Mouse (Mus musculus) stomach, embryonic 16.5 days (tissue): ENCODE measurements around the gene Rfx1. TPM values are rescaled to one million over a fixed set of nuclear protein-coding genes. Genes with fewer than 3 reads are reported as not detected.

Source experiments
- ATAC-seq: fragments of 200-750 bp; cut with Nextera tagmentation; 2 replicates; pipeline ENCODE4 v1.8.0; 2017; ENCODE audit warnings: moderate number of reproducible peaks, moderate TSS enrichment; ENCODE audit not compliant: insufficient read depth, low FRiP score
- H3K27ac ChIP-seq: fragments of 300-500 bp; sonication (generic); 2 replicates; pipeline ENCODE4 v1.5.1; 2014; ENCODE audit warnings: low read length
- H3K27me3 ChIP-seq: fragments of 300-500 bp; sonication (generic); 2 replicates; pipeline ENCODE4 v1.6.1; 2014; ENCODE audit warnings: low read length, control low read depth, mixed read lengths; ENCODE audit not compliant: control insufficient read depth, insufficient read depth
- H3K36me3 ChIP-seq: fragments of 300-500 bp; sonication (generic); 2 replicates; pipeline ENCODE4 v1.6.1; 2014; ENCODE audit warnings: low read length; ENCODE audit not compliant: control insufficient read depth, insufficient read depth
- H3K4me1 ChIP-seq: fragments of 300-500 bp; sonication (generic); 2 replicates; pipeline ENCODE4 v1.6.1; 2014; ENCODE audit warnings: low read length, control low read depth, mixed read lengths; ENCODE audit not compliant: control insufficient read depth, insufficient read depth
- H3K4me2 ChIP-seq: fragments of 300-500 bp; sonication (generic); 2 replicates; pipeline ENCODE4 v1.6.1; 2014; ENCODE audit warnings: low read depth, low read length, mixed read lengths
- H3K4me3 ChIP-seq: fragments of 300-500 bp; sonication (generic); replicated peaks from 2 replicates; pipeline ENCODE4 v1.5.1; 2014; ENCODE audit warnings: mild to moderate bottlenecking, low read length
- H3K9ac ChIP-seq: fragments of 300-500 bp; sonication (generic); 2 replicates; pipeline ENCODE4 v1.6.1; 2014; ENCODE audit warnings: low read length
- H3K9me3 ChIP-seq: fragments of 300-500 bp; sonication (generic); replicated peaks from 2 replicates; pipeline ENCODE4 v1.6.1; 2016; ENCODE audit warnings: low read length, control low read depth; ENCODE audit not compliant: control insufficient read depth
- WGBS: fragments of 180-500 bp; shearing (Covaris S2); extraction: QIAGEN DNeasy Blood & Tissue Kit; methylation state at CpG from one replicate; pipeline ENCODE4 v1.1.7; 2014; 5-methylcytosine and 5-hydroxymethylcytosine counted together
- polyA plus RNA-seq: library from polyadenylated mRNA; unstranded; fragments of >200 nt; fragmentation: Nextera tagmentation; extraction: Ambion mirVana; gene quantifications from 2 replicates; pipeline ENCODE4 v1.2.1, GENCODE M21; 2015

Gene Rfx1
- polyA plus RNA-seq, 1 experiment from 2014 or later, result 6.1 TPM

- WGBS, result 57% methylated on average over 9 of the region's 10 CpGs
- Histone ChIP-seq H3K9ac (no peak overlapping the region), H3K4me3 (no peak overlapping the region), H3K4me1 (peaks cover 27% of the 10 kb centered on the region), H3K27ac (no peak overlapping the region), H3K36me3 (no peaks in the 10 kb centered on the region), H3K9me3 (no peaks in the 10 kb centered on the region), H3K27me3 (no peaks in the 10 kb centered on the region), H3K4me2 (no peak overlapping the region)
- ATAC-seq, result no peak
Observed at GRCm38 (mm10) chr8:84073230-84073976, 6.8 kb downstream of the Rfx1 start.

GRCm38 (mm10) chr8:84076412-84076811 is 9.8 kb downstream of the Rfx1 start:
- H3K9me3 ChIP-seq, result no peaks in the 10 kb centered on the region
- ATAC-seq, result no peak
- H3K36me3 ChIP-seq, result peaks cover 10% of the 10 kb centered on the region; the same call in 1 of the 2 replicates
- H3K4me2 ChIP-seq, result no peak overlapping the region
- no peaks in the 10 kb centered on the region for H3K27me3 ChIP-seq
- H3K27ac ChIP-seq, result no peak overlapping the region
- no peaks in the 10 kb centered on the region for H3K4me1 ChIP-seq
- no peak overlapping the region for H3K9ac ChIP-seq
- whole genome bisulfite sequencing, result 81% methylated on average over 1 of the region's 1 CpGs
- H3K4me3 ChIP-seq, result no peak overlapping the region

- Histone ChIP-seq H3K4me1 (no peaks in the 10 kb centered on the region), H3K9ac (no peak overlapping the region), H3K36me3 (peaks cover 10% of the 10 kb centered on the region; the same call in 1 of the 2 replicates), H3K9me3 (no peaks in the 10 kb centered on the region), H3K27me3 (no peaks in the 10 kb centered on the region), H3K27ac (no peak overlapping the region), H3K4me3 (no peak overlapping the region), H3K4me2 (no peak overlapping the region)
- no peak for ATAC-seq
- 77% methylated on average over 3 of the region's 3 CpGs for WGBS
Observed at GRCm38 (mm10) chr8:84076849-84077248, 10.2 kb downstream of the Rfx1 start.

GRCm38 (mm10) chr8:84079206-84079605 is 12.6 kb downstream of the Rfx1 start:
- Histone ChIP-seq H3K36me3 (peaks cover 10% of the 10 kb centered on the region; the same call in 1 of the 2 replicates), H3K9ac (no peak overlapping the region), H3K4me3 (no peak overlapping the region), H3K4me1 (no peaks in the 10 kb centered on the region), H3K27ac (no peak overlapping the region), H3K27me3 (no peaks in the 10 kb centered on the region), H3K4me2 (no peak overlapping the region), H3K9me3 (no peaks in the 10 kb centered on the region)
- no peak for ATAC-seq
- WGBS, result 67% methylated on average over 5 of the region's 5 CpGs

GRCm38 (mm10) chr8:84083829-84084241 is 17.2 kb downstream of the Rfx1 start:
- no peak overlapping the region for H3K4me2 ChIP-seq
- 0 out of 2 replicates have a peak, but pooled peaks have one; percentile 39 for ATAC-seq
- no peak overlapping the region for H3K4me3 ChIP-seq
- H3K9me3 ChIP-seq, result no peaks in the 10 kb centered on the region
- peaks cover 13% of the 10 kb centered on the region; the same call in 1 of the 2 replicates for H3K36me3 ChIP-seq
- no peaks in the 10 kb centered on the region for H3K27me3 ChIP-seq
- H3K27ac ChIP-seq, result no peak overlapping the region
- WGBS, result 37% methylated on average over 8 of the region's 8 CpGs
- no peak overlapping the region for H3K9ac ChIP-seq
- no peaks in the 10 kb centered on the region for H3K4me1 ChIP-seq

GRCm38 (mm10) chr8:84084341-84085115 is 17.9 kb downstream of the Rfx1 start:
- H3K36me3 ChIP-seq, result peaks cover 13% of the 10 kb centered on the region; the same call in 1 of the 2 replicates
- no peaks in the 10 kb centered on the region for H3K4me1 ChIP-seq

GRCm38 (mm10) chr8:84087156-84087555 is 20.5 kb downstream of the Rfx1 start:
- no peaks in the 10 kb centered on the region for H3K27me3 ChIP-seq
- H3K27ac ChIP-seq, result no peak overlapping the region
- H3K4me2 ChIP-seq, result no peak overlapping the region
- no peak overlapping the region for H3K9ac ChIP-seq
- no peak overlapping the region for H3K4me3 ChIP-seq
- H3K4me1 ChIP-seq, result no peaks in the 10 kb centered on the region
- H3K9me3 ChIP-seq, result no peaks in the 10 kb centered on the region
- H3K36me3 ChIP-seq, result 0 out of 2 replicates have a peak, but pooled peaks cover 3% of the 10 kb centered on the region
- ATAC-seq, result no peak
- WGBS, result 83% methylated on average over 7 of the region's 7 CpGs

More at GRCm38 (mm10) chr8:84084341-84085115, 17.9 kb downstream of the Rfx1 start:
- no peak overlapping the region for H3K4me3 ChIP-seq
- H3K4me2 ChIP-seq, result no peak overlapping the region
- 54% methylated on average over 42 of the region's 42 CpGs for WGBS
- H3K9me3 ChIP-seq, result no peaks in the 10 kb centered on the region
- ATAC-seq, result peak; percentile 14; the same call in 1 of the 2 replicates
- H3K27ac ChIP-seq, result no peak overlapping the region
- no peaks in the 10 kb centered on the region for H3K27me3 ChIP-seq
- no peak overlapping the region for H3K9ac ChIP-seq

GRCm38 (mm10) chr8:84087821-84088220 is 21.2 kb downstream of the Rfx1 start:
- H3K9ac ChIP-seq, result no peak overlapping the region
- no peaks in the 10 kb centered on the region for H3K27me3 ChIP-seq
- no peaks in the 10 kb centered on the region for H3K9me3 ChIP-seq
- no peak overlapping the region for H3K4me2 ChIP-seq
- H3K4me1 ChIP-seq, result no peaks in the 10 kb centered on the region
- no peak for ATAC-seq
- H3K27ac ChIP-seq, result no peak overlapping the region
- 95% methylated on average over 14 of the region's 14 CpGs for WGBS
- H3K36me3 ChIP-seq, result 0 out of 2 replicates have a peak, but pooled peaks cover 3% of the 10 kb centered on the region
- no peak overlapping the region for H3K4me3 ChIP-seq

GRCm38 (mm10) chr8:84089277-84089676 is 22.6 kb downstream of the Rfx1 start:
- Histone ChIP-seq H3K4me3 (no peak overlapping the region), H3K27ac (no peak overlapping the region), H3K36me3 (0 out of 2 replicates have a peak, but pooled peaks cover 7% of the 10 kb centered on the region), H3K9ac (no peak overlapping the region), H3K9me3 (no peaks in the 10 kb centered on the region), H3K27me3 (no peaks in the 10 kb centered on the region), H3K4me1 (no peaks in the 10 kb centered on the region), H3K4me2 (no peak overlapping the region)
- 66% methylated on average over 9 of the region's 9 CpGs for WGBS
- ATAC-seq, result no peak
